Mouse (Mus musculus) liver, embryonic 14.5 days (tissue): ENCODE data around the gene Amotl1. TPM values are rescaled to one million over a fixed set of nuclear protein-coding genes. Genes with fewer than 3 reads are reported as not detected.

Source experiments
- ATAC-seq: fragments of 200-750 bp; cut with Nextera tagmentation; 2 replicates; pipeline ENCODE4 v1.8.0; 2017; ENCODE audit warnings: moderate number of reproducible peaks, mild to moderate bottlenecking, moderate library complexity; ENCODE audit not compliant: insufficient read depth
- DNase-seq, 3 experiments: peaks; one replicate each; pipeline ENCODE4 v3.0.0-alpha.2; 2012 to 2013; ENCODE audit warnings: low read depth in 3 of 3, low spot score in 3 of 3
- H3K27ac ChIP-seq: fragments of 300-500 bp; sonication (generic); 2 replicates; pipeline ENCODE4 v1.5.1; 2014; ENCODE audit warnings: moderate library complexity, mild to moderate bottlenecking, control low read depth, inconsistent platforms
- H3K27me3 ChIP-seq: fragments of 300-500 bp; sonication (generic); 2 replicates; pipeline ENCODE4 v1.6.1; 2014; ENCODE audit warnings: mild to moderate bottlenecking, low read length, moderate library complexity; ENCODE audit not compliant: control insufficient read depth, insufficient read depth
- H3K36me3 ChIP-seq: fragments of 300-500 bp; sonication (generic); replicated peaks from 2 replicates; pipeline ENCODE4 v1.6.1; 2014; ENCODE audit warnings: low read depth; ENCODE audit not compliant: control insufficient read depth, insufficient read depth
- H3K4me1 ChIP-seq, 2 experiments: fragments of 200-500 bp in 1 of 2; fragments of 300-500 bp in 1 of 2; sonication (generic) in 1 of 2; replicated peaks; 2 replicates each; pipeline ENCODE4 v1.6.1; 2012 to 2014; ENCODE audit warnings: antibody characterized with exemption in 1 of 2, inconsistent platforms in 1 of 2, low read length in 1 of 2; ENCODE audit not compliant: control insufficient read depth in 2 of 2, insufficient read depth in 2 of 2
- H3K4me2 ChIP-seq: fragments of 300-500 bp; sonication (generic); 2 replicates; pipeline ENCODE4 v1.6.1; 2014; ENCODE audit warnings: low read depth, mild to moderate bottlenecking, control low read depth, moderate library complexity
- H3K4me3 ChIP-seq, 2 experiments: fragments of 200-500 bp in 1 of 2; fragments of 300-500 bp in 1 of 2; sonication (generic) in 1 of 2; 2 replicates each; pipeline ENCODE4 v1.5.1; 2012 to 2014; ENCODE audit warnings: low read depth in 2 of 2, low read length in 2 of 2, mild to moderate bottlenecking in 2 of 2, control low read depth in 1 of 2, inconsistent platforms in 1 of 2, moderate library complexity in 1 of 2; ENCODE audit not compliant: insufficient read depth in 1 of 2
- H3K9ac ChIP-seq: fragments of 300-500 bp; sonication (generic); replicated peaks from 2 replicates; pipeline ENCODE4 v1.6.1; 2014; ENCODE audit warnings: mild to moderate bottlenecking, control low read depth, moderate library complexity
- H3K9me3 ChIP-seq: fragments of 300-500 bp; sonication (generic); 2 replicates; pipeline ENCODE4 v1.6.1; 2016; ENCODE audit warnings: low read length, mixed read lengths; ENCODE audit not compliant: control insufficient read depth
- CTCF ChIP-seq: IDR thresholded peaks from 2 replicates; pipeline ENCODE4 v1.5.1; 2016; ENCODE audit warnings: antibody characterized with exemption, low read depth, control low read depth
- EP300 ChIP-seq: IDR thresholded peaks from 2 replicates; pipeline ENCODE4 v1.6.1; 2016; ENCODE audit warnings: antibody characterized with exemption, low read depth
- WGBS: fragments of 180-500 bp; shearing (Covaris S2); extraction: QIAGEN DNeasy Blood & Tissue Kit; methylation state at CpG from one replicate; pipeline ENCODE4 v1.1.7; 2014; ENCODE audit not compliant: insufficient replicate concordance; 5-methylcytosine and 5-hydroxymethylcytosine counted together
- polyA plus RNA-seq, 2 experiments: library from polyadenylated mRNA; depleted of rRNA in 1 of 2; stranded (reverse) in 1 of 2; unstranded in 1 of 2; fragments of >200 nt; fragmentation: Nextera tagmentation in 1 of 2; extraction: Ambion mirVana in 1 of 2; gene quantifications; 2 replicates each; pipeline versions ENCODE4 v1.2.1 to v1.2.3; 2012 to 2014

The Amotl1 gene
- polyA plus RNA-seq, 2 experiments: 1.7 to 2.0 TPM

- peaks cover 0 to 8% of the 10 kb centered on the region in 2 experiments; a peak in 2 of 4 replicates for H3K4me1 ChIP-seq
- TF ChIP-seq CTCF: no peak
- no peak for TF ChIP-seq EP300
- H3K9ac ChIP-seq: peak overlapping the region; percentile 19
- peak overlapping the region; percentile 52 for H3K4me2 ChIP-seq
- H3K4me3 ChIP-seq: peak overlapping the region; percentile 50 to 52
- peak; percentile 28; the same call in 1 of the 2 replicates for ATAC-seq
- H3K27me3 ChIP-seq: peaks cover 25% of the 10 kb centered on the region
- H3K9me3 ChIP-seq: no peaks in the 10 kb centered on the region
- DNase-seq: no peak
- H3K36me3 ChIP-seq: no peaks in the 10 kb centered on the region
- under 1% methylated on average over 50 of the region's 50 CpGs for WGBS
- no peak overlapping the region for H3K27ac ChIP-seq
Observed at GRCm38 (mm10) chr9:14614205-14614930, 30.5 kb downstream of the Amotl1 start.

GRCm38 (mm10) chr9:14613308-14614204, 31.3 kb downstream of the Amotl1 start:
- ATAC-seq (no peak), DNase-seq (no peak)
- Histone ChIP-seq H3K4me2 (peak overlapping the region; percentile 52), H3K9ac (no peak overlapping the region; the same call in 1 of the 2 replicates), H3K27me3 (peaks cover 25% of the 10 kb centered on the region), H3K9me3 (no peaks in the 10 kb centered on the region), H3K4me1 (peaks cover 0 to 9% of the 10 kb centered on the region in 2 experiments; a peak in 2 of 4 replicates), H3K4me3 (peak overlapping the region; percentile 50 to 52), H3K27ac (no peak overlapping the region), H3K36me3 (no peaks in the 10 kb centered on the region)
- no peak for TF ChIP-seq CTCF
- no peak for TF ChIP-seq EP300
- WGBS: 13% methylated on average over 15 of the region's 15 CpGs

- Histone ChIP-seq H3K4me3 (no peak overlapping the region), H3K36me3 (no peaks in the 10 kb centered on the region), H3K9ac (no peak overlapping the region), H3K27me3 (peaks cover 25% of the 10 kb centered on the region), H3K27ac (no peak overlapping the region), H3K4me2 (no peak overlapping the region), H3K4me1 (peaks cover 0 to 9% of the 10 kb centered on the region in 2 experiments; a peak in 2 of 4 replicates), H3K9me3 (no peaks in the 10 kb centered on the region)
- TF ChIP-seq EP300 (no peak), CTCF (no peak)
- DNase-seq (no peak), ATAC-seq (no peak)
Observed at GRCm38 (mm10) chr9:14612588-14612987, 32.3 kb downstream of the Amotl1 start.

GRCm38 (mm10) chr9:14608521-14608920, 36.3 kb downstream of the Amotl1 start:
- DNase-seq (no peak), ATAC-seq (no peak)
- Histone ChIP-seq H3K9ac (no peak overlapping the region), H3K4me2 (no peak overlapping the region), H3K36me3 (no peaks in the 10 kb centered on the region), H3K4me3 (no peak overlapping the region), H3K27ac (no peak overlapping the region), H3K27me3 (peaks cover 3% of the 10 kb centered on the region; the same call in 1 of the 2 replicates), H3K9me3 (no peaks in the 10 kb centered on the region), H3K4me1 (peaks cover 0 to 6% of the 10 kb centered on the region in 2 experiments; a peak in 2 of 4 replicates)
- TF ChIP-seq CTCF: no peak
- TF ChIP-seq EP300: no peak
- 35% methylated on average over 5 of the region's 5 CpGs for WGBS

- TF ChIP-seq CTCF (no peak), EP300 (no peak)
- peaks cover 0 to 3% of the 10 kb centered on the region in 2 experiments; a peak in 1 of 4 replicates for H3K4me1 ChIP-seq
Observed at GRCm38 (mm10) chr9:14607464-14607863, 37.4 kb downstream of the Amotl1 start.

More at GRCm38 (mm10) chr9:14607464-14607863, 37.4 kb downstream of the Amotl1 start:
- Histone ChIP-seq H3K9ac (no peak overlapping the region), H3K4me2 (no peak overlapping the region), H3K36me3 (no peaks in the 10 kb centered on the region), H3K9me3 (no peaks in the 10 kb centered on the region), H3K27ac (no peak overlapping the region), H3K4me3 (no peak overlapping the region), H3K27me3 (no peaks in the 10 kb centered on the region)
- whole genome bisulfite sequencing: 32% methylated on average over 3 of the region's 3 CpGs
- ATAC-seq (no peak), DNase-seq (no peak)
